Mouse (Mus musculus) C2C12 (cell line): Measurements from ENCODE around the gene Map3k14.

ENCODE experiments used
- CEBPB ChIP-seq: IDR thresholded peaks from one replicate; pipeline ENCODE4 v1.6.1; 2011; ENCODE audit warnings: low read depth, mild to moderate bottlenecking, control low read depth, moderate library complexity
- CTCF ChIP-seq: IDR thresholded peaks from one replicate; pipeline ENCODE4 v1.5.1; 2011; ENCODE audit not compliant: control insufficient read depth, insufficient read depth, insufficient read length
- MAX ChIP-seq: IDR thresholded peaks from one replicate; pipeline ENCODE4 v1.6.1; 2011; ENCODE audit warnings: mild to moderate bottlenecking, control low read depth
- MYOD1 ChIP-seq: IDR thresholded peaks from one replicate; pipeline ENCODE4 v1.6.1; 2011; ENCODE audit warnings: low read depth; ENCODE audit not compliant: control insufficient read depth, insufficient read length
- MYOG ChIP-seq: IDR thresholded peaks from one replicate; pipeline ENCODE4 v1.6.1; 2011; ENCODE audit not compliant: control insufficient read depth, insufficient read length; ENCODE audit errors: extremely low read depth
- USF1 ChIP-seq: IDR thresholded peaks from one replicate; pipeline ENCODE4 v1.6.1; 2011; ENCODE audit warnings: low read depth, mild to moderate bottlenecking, control low read depth, moderate library complexity

DNA sequence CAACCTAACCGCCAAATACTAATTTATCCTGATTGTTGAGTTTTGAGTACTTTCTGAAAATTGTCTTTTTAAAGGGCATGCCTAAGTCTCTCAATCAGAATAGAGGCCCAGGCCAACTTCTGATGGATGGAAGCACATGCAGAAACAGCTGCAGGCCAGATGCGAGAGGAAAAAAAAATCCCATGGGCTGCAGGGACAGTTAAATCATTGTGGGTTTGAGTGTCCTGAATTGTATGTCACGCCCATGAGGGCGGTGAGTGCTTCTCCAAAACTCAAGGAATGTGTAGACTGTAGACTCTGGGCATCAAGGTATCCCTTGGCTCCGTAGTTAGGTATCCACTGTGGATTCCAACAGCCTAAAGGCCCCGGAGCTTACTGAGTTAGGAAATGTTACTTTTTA lies 26.8 kb upstream of the Map3k14 start:
- no peak for TF ChIP-seq CTCF
- no peak for TF ChIP-seq USF1
- TF ChIP-seq MYOD1 = peak; percentile 99
- no peak for TF ChIP-seq CEBPB
- TF ChIP-seq MYOG = no peak
- peak; percentile 80 for TF ChIP-seq MAX
